Mouse (Mus musculus): ENCODE results near the gene Il10. TPM values are rescaled to one million over a fixed set of nuclear protein-coding genes. Genes with fewer than 3 reads are reported as not detected.

Gene Il10
- polyA plus RNA-seq, 1 experiment from 2014 or later: not detected

GRCm38 (mm10) chr1:131025843-131026190 is 6.2 kb downstream of the Il10 start:
- WGBS: 50% methylated on average over 4 of the region's 4 CpGs
- Histone ChIP-seq H3K36me3 (ENCODE audit: insufficient read depth, low read length) (no peaks in the 10 kb centered on the region), H3K9me3 (ENCODE audit: low read length) (no peaks in the 10 kb centered on the region), H3K9ac (replicated peaks; ENCODE audit: low read length) (no peak overlapping the region), H3K4me3 (ENCODE audit: low read length) (no peak overlapping the region), H3K27ac (ENCODE audit: low read length) (no peak overlapping the region), H3K4me2 (replicated peaks; ENCODE audit: low read depth, low read length) (no peak overlapping the region), H3K4me1 (ENCODE audit: insufficient read depth, low read length) (peaks cover 12% of the 10 kb centered on the region), H3K27me3 (ENCODE audit: insufficient read depth, low read length) (peaks cover 4% of the 10 kb centered on the region; the same call in 1 of the 2 replicates)
- ATAC-seq (ENCODE audit: low FRiP score, low TSS enrichment): no peak

- no peak for ATAC-seq (ENCODE audit: low FRiP score, low TSS enrichment)
- H3K27ac ChIP-seq (ENCODE audit: low read length): no peak overlapping the region
- H3K4me1 ChIP-seq (ENCODE audit: insufficient read depth, low read length): no peaks in the 10 kb centered on the region
- H3K4me2 ChIP-seq (replicated peaks; ENCODE audit: low read depth, low read length): no peak overlapping the region
- H3K27me3 ChIP-seq (ENCODE audit: insufficient read depth, low read length): no peaks in the 10 kb centered on the region
- no peaks in the 10 kb centered on the region for H3K9me3 ChIP-seq (ENCODE audit: low read length)
- H3K9ac ChIP-seq (replicated peaks; ENCODE audit: low read length): no peak overlapping the region
- WGBS: 85% methylated on average over 3 of the region's 3 CpGs
- H3K4me3 ChIP-seq (ENCODE audit: low read length): no peak overlapping the region
- H3K36me3 ChIP-seq (ENCODE audit: insufficient read depth, low read length): no peaks in the 10 kb centered on the region
Observed at GRCm38 (mm10) chr1:131029215-131029614, 9.6 kb downstream of the Il10 start.

- no peak overlapping the region for H3K4me2 ChIP-seq (replicated peaks; ENCODE audit: low read depth, low read length)
- H3K4me3 ChIP-seq (ENCODE audit: low read length): no peak overlapping the region
- H3K27me3 ChIP-seq (ENCODE audit: insufficient read depth, low read length): no peaks in the 10 kb centered on the region
- WGBS: 37% methylated on average over 7 of the region's 7 CpGs
- no peak overlapping the region for H3K27ac ChIP-seq (ENCODE audit: low read length)
- H3K9ac ChIP-seq (replicated peaks; ENCODE audit: low read length): no peak overlapping the region
- H3K4me1 ChIP-seq (ENCODE audit: insufficient read depth, low read length): no peaks in the 10 kb centered on the region
- H3K9me3 ChIP-seq (ENCODE audit: low read length): no peaks in the 10 kb centered on the region
- ATAC-seq (ENCODE audit: low FRiP score, low TSS enrichment): no peak
- H3K36me3 ChIP-seq (ENCODE audit: insufficient read depth, low read length): no peaks in the 10 kb centered on the region
Observed at GRCm38 (mm10) chr1:131030261-131030660, 10.6 kb downstream of the Il10 start.

- no peak overlapping the region for H3K4me2 ChIP-seq (replicated peaks; ENCODE audit: low read depth, low read length)
- H3K9ac ChIP-seq (replicated peaks; ENCODE audit: low read length): no peak overlapping the region
- no peak for ATAC-seq (ENCODE audit: low FRiP score, low TSS enrichment)
- no peaks in the 10 kb centered on the region for H3K9me3 ChIP-seq (ENCODE audit: low read length)
- 18% methylated on average over 3 of the region's 3 CpGs for WGBS
- no peaks in the 10 kb centered on the region for H3K36me3 ChIP-seq (ENCODE audit: insufficient read depth, low read length)
- no peaks in the 10 kb centered on the region for H3K27me3 ChIP-seq (ENCODE audit: insufficient read depth, low read length)
- H3K4me1 ChIP-seq (ENCODE audit: insufficient read depth, low read length): no peaks in the 10 kb centered on the region
- H3K27ac ChIP-seq (ENCODE audit: low read length): no peak overlapping the region
- no peak overlapping the region for H3K4me3 ChIP-seq (ENCODE audit: low read length)
Observed at GRCm38 (mm10) chr1:131031267-131031666, 11.6 kb downstream of the Il10 start.

- Histone ChIP-seq H3K4me2 (replicated peaks; ENCODE audit: low read depth, low read length) (no peak overlapping the region), H3K4me3 (ENCODE audit: low read length) (no peak overlapping the region), H3K9ac (replicated peaks; ENCODE audit: low read length) (no peak overlapping the region), H3K4me1 (ENCODE audit: insufficient read depth, low read length) (no peaks in the 10 kb centered on the region), H3K36me3 (ENCODE audit: insufficient read depth, low read length) (no peaks in the 10 kb centered on the region), H3K27me3 (ENCODE audit: insufficient read depth, low read length) (no peaks in the 10 kb centered on the region), H3K27ac (ENCODE audit: low read length) (no peak overlapping the region), H3K9me3 (ENCODE audit: low read length) (peaks cover 5% of the 10 kb centered on the region; the same call in 1 of the 2 replicates)
- ATAC-seq (ENCODE audit: low FRiP score, low TSS enrichment): no peak
- WGBS: 95% methylated on average over 5 of the region's 5 CpGs
Observed at GRCm38 (mm10) chr1:131038001-131038400, 18.4 kb downstream of the Il10 start.

GRCm38 (mm10) chr1:131038415-131039017 is 18.9 kb downstream of the Il10 start:
- H3K4me1 ChIP-seq (ENCODE audit: insufficient read depth, low read length): no peaks in the 10 kb centered on the region
- peaks cover 6% of the 10 kb centered on the region; the same call in 1 of the 2 replicates for H3K9me3 ChIP-seq (ENCODE audit: low read length)
- 90% methylated on average over 10 of the region's 10 CpGs for WGBS
- no peak overlapping the region for H3K27ac ChIP-seq (ENCODE audit: low read length)
- no peak overlapping the region for H3K9ac ChIP-seq (replicated peaks; ENCODE audit: low read length)
- H3K27me3 ChIP-seq (ENCODE audit: insufficient read depth, low read length): no peaks in the 10 kb centered on the region
- no peak for ATAC-seq (ENCODE audit: low FRiP score, low TSS enrichment)
- H3K4me2 ChIP-seq (replicated peaks; ENCODE audit: low read depth, low read length): no peak overlapping the region
- H3K4me3 ChIP-seq (ENCODE audit: low read length): no peak overlapping the region
- H3K36me3 ChIP-seq (ENCODE audit: insufficient read depth, low read length): no peaks in the 10 kb centered on the region

- 90% methylated on average over 5 of the region's 5 CpGs for WGBS
- ATAC-seq (ENCODE audit: low FRiP score, low TSS enrichment): no peak
Observed at GRCm38 (mm10) chr1:131039479-131039878, 19.8 kb downstream of the Il10 start.

GRCm38 (mm10) chr1:131042263-131042662 is 22.6 kb downstream of the Il10 start:
- H3K27me3 ChIP-seq (ENCODE audit: insufficient read depth, low read length): no peaks in the 10 kb centered on the region
- peaks cover 6% of the 10 kb centered on the region; the same call in 1 of the 2 replicates for H3K9me3 ChIP-seq (ENCODE audit: low read length)
- ATAC-seq (ENCODE audit: low FRiP score, low TSS enrichment): no peak
- no peak overlapping the region for H3K4me2 ChIP-seq (replicated peaks; ENCODE audit: low read depth, low read length)
- H3K9ac ChIP-seq (replicated peaks; ENCODE audit: low read length): no peak overlapping the region
- no peaks in the 10 kb centered on the region for H3K36me3 ChIP-seq (ENCODE audit: insufficient read depth, low read length)
- H3K4me1 ChIP-seq (ENCODE audit: insufficient read depth, low read length): no peaks in the 10 kb centered on the region
- no peak overlapping the region for H3K27ac ChIP-seq (ENCODE audit: low read length)
- no peak overlapping the region for H3K4me3 ChIP-seq (ENCODE audit: low read length)
- 66% methylated on average over 2 of the region's 2 CpGs for WGBS

More at GRCm38 (mm10) chr1:131039479-131039878, 19.8 kb downstream of the Il10 start:
- no peaks in the 10 kb centered on the region for H3K4me1 ChIP-seq (ENCODE audit: insufficient read depth, low read length)
- no peak overlapping the region for H3K4me3 ChIP-seq (ENCODE audit: low read length)
- no peaks in the 10 kb centered on the region for H3K36me3 ChIP-seq (ENCODE audit: insufficient read depth, low read length)
- no peak overlapping the region for H3K27ac ChIP-seq (ENCODE audit: low read length)
- H3K9ac ChIP-seq (replicated peaks; ENCODE audit: low read length): no peak overlapping the region
- peaks cover 6% of the 10 kb centered on the region; the same call in 1 of the 2 replicates for H3K9me3 ChIP-seq (ENCODE audit: low read length)
- H3K27me3 ChIP-seq (ENCODE audit: insufficient read depth, low read length): no peaks in the 10 kb centered on the region
- no peak overlapping the region for H3K4me2 ChIP-seq (replicated peaks; ENCODE audit: low read depth, low read length)

- no peak overlapping the region for H3K4me3 ChIP-seq (ENCODE audit: low read length)
- no peak overlapping the region for H3K9ac ChIP-seq (replicated peaks; ENCODE audit: low read length)
- no peak overlapping the region for H3K27ac ChIP-seq (ENCODE audit: low read length)
- H3K4me1 ChIP-seq (ENCODE audit: insufficient read depth, low read length): no peaks in the 10 kb centered on the region
- WGBS: 85% methylated on average over 3 of the region's 3 CpGs
- no peaks in the 10 kb centered on the region for H3K36me3 ChIP-seq (ENCODE audit: insufficient read depth, low read length)
- no peaks in the 10 kb centered on the region for H3K27me3 ChIP-seq (ENCODE audit: insufficient read depth, low read length)
- H3K9me3 ChIP-seq (ENCODE audit: low read length): peaks cover 6% of the 10 kb centered on the region; the same call in 1 of the 2 replicates
- H3K4me2 ChIP-seq (replicated peaks; ENCODE audit: low read depth, low read length): no peak overlapping the region
- ATAC-seq (ENCODE audit: low FRiP score, low TSS enrichment): no peak
Observed at GRCm38 (mm10) chr1:131042721-131043120, 23.1 kb downstream of the Il10 start.

- H3K9me3 ChIP-seq (ENCODE audit: low read length): peaks cover 3% of the 10 kb centered on the region; the same call in 1 of the 2 replicates
- no peak overlapping the region for H3K9ac ChIP-seq (replicated peaks; ENCODE audit: low read length)
- H3K27me3 ChIP-seq (ENCODE audit: insufficient read depth, low read length): no peaks in the 10 kb centered on the region
- H3K4me3 ChIP-seq (ENCODE audit: low read length): no peak overlapping the region
- no peaks in the 10 kb centered on the region for H3K36me3 ChIP-seq (ENCODE audit: insufficient read depth, low read length)
- no peak overlapping the region for H3K27ac ChIP-seq (ENCODE audit: low read length)
- no peak overlapping the region for H3K4me2 ChIP-seq (replicated peaks; ENCODE audit: low read depth, low read length)
- no peaks in the 10 kb centered on the region for H3K4me1 ChIP-seq (ENCODE audit: insufficient read depth, low read length)
- no peak for ATAC-seq (ENCODE audit: low FRiP score, low TSS enrichment)
- WGBS: 88% methylated on average over 4 of the region's 4 CpGs
Observed at GRCm38 (mm10) chr1:131043636-131044035, 24.0 kb downstream of the Il10 start.

All from kidney, embryonic 16.5 days (tissue).